Mouse (Mus musculus): ENCODE data around the gene Sept11.

The Sept11 gene

DNA sequence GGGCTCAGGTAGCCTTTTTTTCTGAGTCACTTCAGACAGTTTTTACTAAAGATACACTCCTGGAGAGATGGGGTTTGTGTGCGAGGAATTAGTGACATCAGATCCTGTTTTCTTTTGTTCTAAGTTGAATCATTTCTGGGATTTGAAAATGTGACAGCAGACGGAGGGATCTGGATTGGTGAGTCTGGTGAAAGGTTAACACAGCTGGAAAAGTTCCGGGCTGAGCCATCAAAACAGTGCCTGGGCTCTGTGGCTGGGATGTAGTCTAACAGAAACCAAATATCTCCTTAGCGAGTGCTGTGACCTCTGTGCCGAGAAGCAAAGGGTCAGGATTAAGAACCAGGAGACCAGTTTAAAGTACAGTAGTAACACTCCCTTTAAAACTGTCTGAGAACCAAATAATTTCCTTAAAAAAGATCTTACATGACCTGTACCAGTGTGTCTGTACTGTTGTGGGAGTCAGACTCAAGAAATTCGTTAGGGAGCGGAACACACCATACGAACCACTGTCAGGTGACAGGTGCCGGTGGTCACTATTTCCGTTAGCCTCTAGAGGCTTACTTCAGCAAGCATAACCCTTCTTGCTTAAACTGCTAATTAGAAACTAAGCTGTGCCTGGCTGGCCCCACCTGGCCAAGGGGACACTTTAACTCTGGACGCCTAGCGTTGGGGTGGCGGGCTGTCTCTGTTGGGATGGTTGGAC lies 4.1 kb downstream of the Sept11 start:
- no peak for DNase-seq

- no peak for DNase-seq
These were observed 5.0 kb downstream of the Sept11 start for GRCm38 (mm10) chr5:93098219-93098618.

GRCm38 (mm10) chr5:93098811-93099210 lies 5.6 kb downstream of the Sept11 start:
- DNase-seq = no peak

DNA sequence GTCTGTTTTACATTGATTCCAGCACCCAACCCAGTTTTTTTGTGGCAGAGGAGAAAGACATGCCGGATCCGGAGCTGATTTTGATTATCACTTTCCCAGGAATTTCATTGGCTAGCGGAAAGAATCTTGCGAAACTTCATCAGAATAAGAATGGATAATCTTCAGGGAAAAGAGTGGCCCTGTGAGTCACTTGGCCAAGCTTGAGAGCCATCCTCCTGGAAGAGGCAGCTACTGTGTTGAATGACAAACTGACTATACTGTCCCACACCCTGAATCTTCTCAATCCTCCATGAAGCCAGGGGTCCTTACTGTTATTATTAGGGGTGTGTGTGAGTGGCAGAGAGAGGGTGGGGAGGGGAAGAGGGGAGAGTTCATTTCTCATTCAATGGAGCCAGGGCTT lies 7.7 kb downstream of the Sept11 start:
- DNase-seq = no peak

DNA sequence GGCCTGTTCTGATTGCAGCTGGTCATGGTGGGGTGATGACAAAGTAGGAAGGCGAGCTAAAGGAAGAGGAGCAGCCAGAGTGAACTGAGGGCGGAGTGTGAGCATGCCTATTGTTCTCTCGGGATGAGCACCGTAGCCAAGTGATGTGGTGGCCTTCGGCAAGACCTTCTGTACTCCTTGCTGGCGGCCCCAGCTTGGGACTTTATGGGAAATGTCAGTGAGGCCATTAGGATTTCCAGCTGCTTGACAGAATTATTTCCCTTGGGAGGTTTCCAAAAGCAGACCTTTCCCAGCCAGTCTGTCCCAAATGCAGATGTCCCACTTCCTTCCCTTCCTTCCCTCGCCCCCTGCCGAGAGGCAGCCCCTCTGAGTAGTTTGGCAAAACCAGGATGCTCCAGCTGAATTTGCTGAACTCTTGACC lies 8.1 kb downstream of the Sept11 start:
- DNase-seq = no peak

DNA sequence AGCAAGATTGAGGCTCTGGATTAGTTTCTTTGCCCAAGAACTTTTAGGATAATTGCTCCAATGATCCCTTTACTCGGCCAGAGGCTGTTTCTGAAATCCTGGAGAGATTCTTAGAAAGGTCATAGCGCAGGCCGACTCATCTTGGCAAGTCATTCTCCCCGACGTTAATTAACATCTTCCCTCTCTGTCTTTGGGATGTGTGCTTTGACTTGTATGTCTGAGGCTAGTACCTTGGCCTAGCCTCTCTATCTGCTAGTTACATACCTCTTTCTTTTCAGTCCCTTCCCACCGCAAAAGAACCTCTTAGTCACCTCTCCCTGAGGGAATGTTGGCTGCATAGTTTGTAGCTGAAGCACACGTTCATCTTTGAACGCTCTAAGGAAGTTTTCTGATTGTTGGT lies 10.4 kb downstream of the Sept11 start:
- no peak for DNase-seq

- DNase-seq = no peak
These were observed 12.0 kb downstream of the Sept11 start for GRCm38 (mm10) chr5:93104987-93105823.

DNA sequence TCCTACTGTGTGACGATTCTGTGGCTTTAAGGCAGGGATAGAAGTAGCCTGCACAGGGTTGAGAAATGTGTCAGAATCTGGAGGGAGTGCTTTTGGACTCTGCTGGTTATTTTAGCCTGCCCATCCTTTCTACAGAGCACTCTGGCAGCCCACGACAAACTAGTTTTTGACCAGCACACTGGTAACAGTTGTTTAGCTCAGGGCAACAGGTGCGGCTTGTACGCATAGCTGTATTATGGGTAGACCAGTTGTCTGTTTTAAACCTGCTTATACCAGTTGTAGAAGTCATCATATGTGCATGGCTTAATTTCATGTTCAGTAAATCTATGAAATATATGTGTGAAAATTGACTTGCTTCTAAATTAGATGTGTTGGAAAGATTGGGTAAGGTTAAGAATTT lies 12.8 kb downstream of the Sept11 start:
- DNase-seq = no peak

DNA sequence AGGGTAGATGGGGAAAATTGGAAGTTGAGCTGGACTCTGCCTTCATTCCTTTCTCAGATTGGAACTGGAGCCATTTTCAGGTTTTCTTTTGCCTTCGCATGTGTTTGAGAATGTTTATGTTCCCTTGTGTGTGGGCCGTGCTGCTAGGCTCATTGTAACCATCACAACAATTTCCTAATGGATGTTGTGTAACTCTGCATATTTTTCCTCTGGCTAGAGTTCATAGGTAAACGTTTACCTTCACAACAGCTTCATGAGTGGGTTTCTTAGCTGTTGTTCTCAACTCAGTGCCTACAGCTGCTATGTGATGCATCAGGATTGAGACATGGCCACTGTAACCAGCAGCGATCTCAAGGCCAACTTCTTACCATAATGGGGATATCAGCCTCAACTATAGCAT lies 15.5 kb downstream of the Sept11 start:
- DNase-seq = no peak

DNA sequence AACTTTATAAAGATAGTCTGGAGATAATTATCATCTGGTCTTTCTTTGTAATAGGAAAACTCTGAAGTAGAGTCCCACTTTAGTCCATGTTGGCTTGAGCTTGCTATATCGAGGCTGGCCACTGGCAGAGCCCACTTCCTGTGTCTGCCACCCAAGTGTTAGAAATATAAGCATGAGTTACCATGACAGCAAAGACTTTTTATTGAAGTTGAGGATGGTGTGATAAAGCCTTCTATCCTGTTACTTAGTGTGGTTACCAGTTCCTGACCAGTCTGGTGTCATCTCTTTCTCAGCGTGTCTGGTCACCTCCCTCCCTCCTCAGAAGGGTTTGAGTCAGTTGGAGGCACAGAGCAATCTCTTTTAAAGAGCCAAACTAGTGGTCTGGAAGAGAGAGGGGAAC lies 16.3 kb downstream of the Sept11 start:
- no peak for DNase-seq

DNA sequence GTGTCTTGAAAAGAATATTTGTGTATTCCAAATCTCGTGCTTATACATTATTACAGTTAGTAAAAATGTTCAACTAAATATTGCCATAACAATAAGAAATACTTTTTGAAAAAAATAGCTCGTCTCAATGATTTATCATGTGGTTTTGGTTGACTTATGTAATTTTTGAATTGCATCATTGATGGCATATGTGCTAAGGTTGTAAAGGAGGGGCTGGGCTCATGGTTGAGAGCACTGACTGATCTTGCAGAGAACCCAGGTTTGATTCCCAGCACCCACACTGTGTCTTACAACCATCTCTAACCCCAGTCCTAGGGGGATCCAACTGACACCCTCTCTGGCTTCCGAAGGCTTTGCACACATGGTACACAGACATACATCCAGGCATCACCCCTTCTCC lies 19.1 kb downstream of the Sept11 start:
- DNase-seq = no peak

GRCm38 (mm10) chr5:93113517-93113916 lies 20.3 kb downstream of the Sept11 start:
- DNase-seq = no peak

DNA sequence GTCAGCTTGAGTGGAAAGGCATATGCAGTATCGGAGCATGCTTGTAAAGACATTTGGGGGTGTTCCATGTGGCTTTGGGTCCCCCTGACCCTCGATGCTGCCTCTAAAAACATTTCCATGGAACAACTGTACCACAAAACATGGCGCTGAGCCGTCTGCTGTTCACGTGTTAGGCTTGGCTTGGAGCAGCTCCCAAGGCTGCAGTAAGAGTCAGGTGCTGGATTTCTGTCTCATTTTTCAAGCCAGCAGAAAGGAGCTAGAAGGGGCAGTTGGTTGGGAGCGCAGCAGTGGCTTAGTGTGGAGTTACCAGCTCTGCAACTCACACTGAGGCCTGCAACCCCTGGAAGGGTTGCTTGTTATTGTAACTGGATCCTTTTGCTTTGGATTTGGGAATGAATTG lies 21.3 kb downstream of the Sept11 start:
- DNase-seq = no peak

GRCm38 (mm10) chr5:93115059-93115458 lies 21.8 kb downstream of the Sept11 start:
- no peak for DNase-seq

GRCm38 (mm10) chr5:93115854-93116253 lies 22.6 kb downstream of the Sept11 start:
- no peak for DNase-seq

DNA sequence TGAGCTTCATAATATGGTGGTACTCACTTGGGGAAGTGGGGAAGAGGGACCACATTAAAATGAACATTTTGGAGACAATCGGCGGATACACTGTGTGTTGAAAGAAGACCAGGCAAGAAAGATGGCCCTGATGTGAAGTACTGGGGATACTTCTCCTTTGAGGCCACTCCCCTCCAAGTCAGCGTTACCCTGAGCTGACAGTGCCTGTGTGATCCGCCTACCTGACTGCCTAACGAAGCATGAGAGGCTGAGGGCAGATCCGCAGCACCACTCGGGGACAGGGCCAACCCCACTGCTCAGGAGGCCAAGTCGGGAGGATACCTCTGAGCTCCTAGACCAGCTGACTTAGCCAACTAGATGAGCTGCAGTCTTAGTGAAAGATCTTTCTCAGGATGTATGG lies 24.4 kb downstream of the Sept11 start:
- DNase-seq = no peak

DNA sequence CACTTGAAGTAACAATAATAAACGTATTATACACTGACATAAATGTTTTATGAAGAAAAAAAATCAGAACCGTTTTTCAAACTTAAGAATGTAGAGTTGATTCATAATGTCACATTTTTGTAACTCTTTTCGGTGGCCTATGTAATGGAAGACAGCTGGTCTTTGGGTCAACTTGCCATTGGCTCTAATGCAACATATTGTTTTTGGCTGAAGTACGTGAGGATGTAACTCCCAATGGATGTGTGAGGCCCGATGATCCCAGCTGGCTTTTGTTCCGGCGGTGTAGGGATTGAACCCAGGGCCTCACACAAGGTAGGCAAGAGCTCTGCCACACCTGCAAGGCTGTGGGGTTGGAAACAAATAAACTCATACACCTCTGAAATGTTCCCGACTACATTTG lies 28.4 kb downstream of the Sept11 start:
- no peak for DNase-seq

- no peak for DNase-seq
These were observed 31.0 kb downstream of the Sept11 start for GRCm38 (mm10) chr5:93124031-93124826.

GRCm38 (mm10) chr5:93125325-93125724 lies 32.1 kb downstream of the Sept11 start:
- no peak for DNase-seq

DNA sequence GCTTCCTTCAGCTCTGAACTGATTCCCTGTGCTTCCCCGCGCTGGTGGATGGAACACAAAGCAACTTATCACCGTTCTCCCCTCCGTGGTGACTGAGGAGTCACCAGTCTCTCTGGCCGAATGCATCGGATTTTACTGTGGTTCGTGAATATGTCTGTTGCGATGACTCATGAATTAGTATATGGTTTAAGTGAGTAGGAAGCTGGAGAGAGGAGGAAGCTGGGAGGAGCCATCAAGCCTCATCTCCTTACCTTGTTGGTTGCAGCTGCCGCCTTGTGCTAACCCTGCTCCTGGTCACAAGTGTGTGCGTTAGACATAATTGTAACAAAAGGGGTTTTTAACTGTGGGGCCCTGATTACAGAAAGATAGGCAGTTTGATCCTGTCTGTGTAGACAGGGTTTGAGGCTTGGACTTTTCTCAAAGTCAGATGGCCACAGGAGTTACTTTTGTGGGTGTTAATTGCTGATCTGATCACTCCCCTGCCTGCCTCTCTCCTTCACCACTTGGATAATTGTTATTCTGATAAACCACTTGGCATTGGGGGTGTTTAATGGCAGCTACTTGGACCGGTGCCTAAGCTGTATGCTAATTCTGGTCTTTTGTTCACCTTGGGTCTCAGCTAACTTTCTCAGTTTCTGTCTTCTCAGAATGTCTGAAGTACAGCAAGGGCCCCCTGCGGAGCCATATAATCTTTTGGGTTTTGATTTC lies 33.1 kb downstream of the Sept11 start:
- DNase-seq = no peak

DNA sequence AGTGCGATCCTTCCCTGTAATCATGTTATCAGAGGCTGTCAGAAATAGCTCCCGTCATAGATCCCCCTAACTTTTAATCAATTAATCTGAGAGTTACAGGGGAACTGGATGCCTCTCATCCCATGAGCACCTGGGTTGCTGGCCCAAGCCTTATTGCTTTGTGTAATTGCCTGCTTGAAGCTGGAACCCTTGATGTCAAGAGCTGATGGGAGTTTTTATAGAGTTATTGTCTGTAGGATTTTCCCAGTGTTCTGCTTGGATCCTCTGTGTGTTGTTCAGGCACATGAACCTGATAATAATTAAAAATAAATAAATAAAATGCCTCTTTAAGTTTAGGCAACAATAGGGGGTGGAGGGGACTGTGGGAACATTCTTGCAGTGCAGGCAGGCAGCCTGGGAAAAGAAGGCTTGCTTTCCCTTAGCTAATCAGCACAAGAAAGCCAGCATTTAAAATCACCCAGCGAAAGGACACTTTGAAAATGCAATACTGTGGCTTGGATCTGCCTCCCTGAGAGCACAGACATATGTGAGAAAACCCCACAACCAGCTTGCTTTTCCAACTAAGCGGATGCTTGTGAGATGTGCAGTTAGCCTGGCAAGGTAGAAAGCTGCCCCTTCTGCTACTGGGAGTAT lies 33.8 kb downstream of the Sept11 start:
- no peak for DNase-seq

- no peak for DNase-seq
These were observed 34.5 kb downstream of the Sept11 start for GRCm38 (mm10) chr5:93127722-93128121.

DNA sequence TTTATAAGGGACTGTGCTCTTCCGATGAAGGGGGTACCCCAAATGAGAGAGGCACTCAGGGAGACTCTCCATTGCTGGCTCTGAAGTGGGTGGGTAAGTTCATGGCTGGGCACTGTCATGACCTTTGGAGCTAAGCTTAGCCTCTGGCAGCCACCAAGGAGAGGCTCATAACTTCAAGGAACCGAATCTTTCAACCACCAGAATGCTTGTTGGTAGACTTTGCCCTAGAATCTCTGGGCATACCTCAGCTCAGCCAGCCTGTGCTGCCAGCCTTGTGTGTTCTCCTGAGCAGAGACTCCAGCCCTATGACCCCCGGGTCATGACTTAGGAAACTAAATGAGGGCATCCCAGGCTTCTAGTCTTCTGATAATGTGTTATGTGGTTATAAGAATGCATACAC lies 35.5 kb downstream of the Sept11 start:
- no peak for DNase-seq
